Comparison of ENCODE assay signal across 8 mouse cellular contexts in the genomic region with DNA sequence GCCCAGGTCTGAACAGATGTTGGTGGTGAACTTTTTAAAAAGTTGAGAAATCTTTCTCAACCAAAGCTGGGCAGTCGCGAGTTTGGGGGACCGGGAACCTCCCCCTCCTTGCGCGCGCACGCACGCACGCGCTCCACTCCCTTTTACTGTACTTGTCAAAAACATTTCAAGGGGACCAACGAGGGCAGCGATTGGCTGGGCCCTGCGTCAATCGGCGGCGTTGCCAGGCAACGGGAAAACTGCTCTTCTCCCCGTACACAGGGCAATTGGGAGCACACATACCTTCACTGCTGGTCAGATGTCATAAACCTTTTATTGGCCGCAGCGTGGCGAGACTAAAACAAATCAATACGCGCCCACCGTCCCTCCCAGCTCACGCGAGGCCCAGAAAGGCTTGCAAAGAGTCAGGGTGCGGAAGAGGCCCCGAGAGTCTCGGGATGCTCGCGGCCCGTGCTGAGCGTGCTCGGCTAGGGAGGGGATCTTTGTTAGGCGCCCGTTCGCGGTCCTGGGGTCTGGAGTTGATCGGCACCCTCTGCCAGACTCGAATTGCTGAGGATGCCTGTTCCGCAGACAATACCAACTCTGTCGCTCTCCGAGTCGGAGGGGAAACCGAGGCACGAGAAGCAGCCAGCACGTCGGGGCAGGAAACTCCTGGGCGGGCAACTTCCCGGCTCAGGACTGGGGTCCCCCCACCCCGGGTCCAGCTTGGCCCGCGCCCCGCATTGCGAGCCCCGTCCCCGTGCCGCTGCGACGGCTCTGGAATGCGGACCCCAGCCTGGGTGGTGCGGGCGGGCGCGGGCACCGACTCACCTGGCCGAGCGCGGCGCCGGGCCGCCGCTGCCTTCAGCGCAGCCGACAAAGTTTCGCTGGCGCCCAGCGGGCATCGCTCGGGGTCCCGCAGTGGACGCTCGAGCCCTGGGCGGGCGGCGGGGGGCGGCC.
A peak's percentile ranks its signal among the peaks of the same experiment; 100 is the strongest.
DNase-seq lines count a peak whose midpoint lies in the region; ATAC-seq lines count a peak whose summit lies in the region.

No protein-coding gene starts in this region.

- no peaks in the 10 kb centered on the region for H3K9me3 ChIP-seq in heart, embryonic 10.5 days
- H3K9me3 ChIP-seq in kidney, embryonic 15.5 days (replicated peaks), result no peaks in the 10 kb centered on the region

- H3K27ac ChIP-seq in heart, embryonic 10.5 days, result peak overlapping the region; percentile 95
- peak overlapping the region; percentile 92 for H3K27ac ChIP-seq in kidney, embryonic 15.5 days

- peak overlapping the region; percentile 86 for H3K4me2 ChIP-seq in kidney, embryonic 15.5 days

- WGBS in heart, embryonic 10.5 days, result under 1% methylated on average over 87 of the region's 87 CpGs
- WGBS in kidney, embryonic 15.5 days, result under 1% methylated on average over 84 of the region's 87 CpGs

- H3K36me3 ChIP-seq in heart, embryonic 10.5 days, result peaks cover 11% of the 10 kb centered on the region
- H3K36me3 ChIP-seq in kidney, embryonic 15.5 days, result peaks cover 15% of the 10 kb centered on the region

- H3K27me3 ChIP-seq in heart, embryonic 10.5 days (ENCODE audit: insufficient read depth, poor library complexity, severe bottlenecking), result no peaks in the 10 kb centered on the region
- no peaks in the 10 kb centered on the region for H3K27me3 ChIP-seq in kidney, embryonic 15.5 days

- H3K4me1 ChIP-seq in heart, embryonic 10.5 days, result peaks cover 26% of the 10 kb centered on the region
- H3K4me1 ChIP-seq in kidney, embryonic 15.5 days, result peaks cover 27% of the 10 kb centered on the region

- H3K9ac ChIP-seq in kidney, embryonic 15.5 days, result peak overlapping the region; percentile 81

- DNase-seq in B cell, adult 2 months, result peak; percentile 97 to 98
- peak; percentile 99 for DNase-seq in brain, adult 2 months (ENCODE audit: low read depth, low spot score)
- DNase-seq in heart, embryonic 10.5 days (ENCODE audit: low spot score), result peak; percentile 99
- DNase-seq in liver, result peak; percentile 96
- peak; percentile 98 to 99 for DNase-seq in spleen, postnatal 4 days (ENCODE audit: low spot score in 2 of 2)

- ATAC-seq in erythroblast, adult 5-6 weeks (replicated peaks; ENCODE audit: low FRiP score, poor library complexity, severe bottlenecking), result peak; percentile 94
- ATAC-seq in kidney, embryonic 15.5 days (replicated peaks; ENCODE audit: low FRiP score), result peak; percentile 91
- ATAC-seq in monocyte, adult 5-6 weeks (replicated peaks; ENCODE audit: insufficient number of reproducible peaks, low FRiP score, low TSS enrichment, poor library complexity, severe bottlenecking), result peak; percentile 88

- peak overlapping the region; percentile 94 for H3K4me3 ChIP-seq in heart, embryonic 10.5 days
- peak overlapping the region; percentile 82 for H3K4me3 ChIP-seq in kidney, embryonic 15.5 days (replicated peaks)

Comparison
In these comparisons a context has a peak if more than half of its experiments do, and no peak if none do; other contexts are left out.
1. Peak in every context shown above with its lines: DNase-seq, ATAC-seq, H3K4me3 ChIP-seq and H3K27ac ChIP-seq.